Mouse (Mus musculus) bone marrow macrophage, adult 2 months (primary cell): ENCODE results near the gene Trim33.

ENCODE experiments used
- CTCF ChIP-seq: IDR thresholded peaks from 2 replicates; pipeline ENCODE4 v1.5.1; 2012; ENCODE audit warnings: low read depth, mild to moderate bottlenecking, low read length, moderate library complexity
- POLR2A ChIP-seq: IDR thresholded peaks from 2 replicates; pipeline ENCODE4 v1.6.1; 2012; ENCODE audit warnings: mild to moderate bottlenecking, low read depth, low read length, borderline replicate concordance

- TF ChIP-seq CTCF (no peak), POLR2A (no peak)
Measured at GRCm38 (mm10) chr3:103401342-103402098, 122.4 kb downstream of the Trim33 start.
